Mouse (Mus musculus): ENCODE measurements at regions not wholly inside any gene's neighbourhood (a gene's known extent, or its start where the extent isn't known, plus 50 kb on each side); places are given as distances from the start of the nearest gene placed in this dataset.

DNA sequence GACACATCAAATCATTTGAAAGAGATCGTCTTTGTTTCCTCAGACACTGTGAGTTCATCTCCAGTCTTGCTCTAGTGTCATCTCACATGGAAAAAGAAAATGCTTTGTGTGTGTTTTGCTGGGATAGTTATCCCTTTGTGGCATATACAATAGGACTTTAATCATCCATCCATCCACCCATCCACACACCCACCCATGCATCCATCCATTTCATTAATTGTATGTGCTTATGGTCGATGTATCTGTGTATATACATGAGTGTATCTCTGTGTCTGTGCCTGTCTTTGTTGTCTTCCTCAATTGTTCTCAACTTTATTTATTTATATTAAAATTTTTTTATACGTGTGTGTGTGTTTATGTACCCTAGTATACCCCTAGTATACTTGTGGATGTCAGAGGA, 355.3 kb upstream of the Fam98a start:
- H3K4me3 ChIP-seq (ENCODE audit: insufficient read depth, low read length): no peak overlapping the region
- TF ChIP-seq CTCF (IDR thresholded peaks at IDR 0.05; ENCODE audit: borderline replicate concordance, insufficient read depth, low read length) (no peak), POLR2A (IDR thresholded peaks at IDR 0.05; ENCODE audit: low read depth, low read length) (no peak)
- H3K4me1 ChIP-seq (ENCODE audit: control insufficient read depth, insufficient read depth, low read length): no peaks in the 10 kb centered on the region
- H3K27ac ChIP-seq (ENCODE audit: insufficient read depth, low read length): no peak overlapping the region

GRCm38 (mm10) chr17:75906643-75907042, 354.9 kb upstream of the Fam98a start:
- Histone ChIP-seq H3K4me1 (ENCODE audit: control insufficient read depth, insufficient read depth, low read length) (no peaks in the 10 kb centered on the region), H3K4me3 (ENCODE audit: insufficient read depth, low read length) (no peak overlapping the region), H3K27ac (ENCODE audit: insufficient read depth, low read length) (no peak overlapping the region)
- TF ChIP-seq POLR2A (IDR thresholded peaks at IDR 0.05; ENCODE audit: low read depth, low read length) (no peak), CTCF (IDR thresholded peaks at IDR 0.05; ENCODE audit: borderline replicate concordance, insufficient read depth, low read length) (no peak)

GRCm38 (mm10) chr17:75895436-75895835, 343.7 kb upstream of the Fam98a start:
- Histone ChIP-seq H3K4me1 (ENCODE audit: control insufficient read depth, insufficient read depth, low read length) (peaks cover 4% of the 10 kb centered on the region; the same call in 1 of the 2 replicates), H3K27ac (ENCODE audit: insufficient read depth, low read length) (no peak overlapping the region), H3K4me3 (ENCODE audit: insufficient read depth, low read length) (no peak overlapping the region)
- no peak for TF ChIP-seq POLR2A (IDR thresholded peaks at IDR 0.05; ENCODE audit: low read depth, low read length)
- TF ChIP-seq CTCF (IDR thresholded peaks at IDR 0.05; ENCODE audit: borderline replicate concordance, insufficient read depth, low read length): no peak

DNA sequence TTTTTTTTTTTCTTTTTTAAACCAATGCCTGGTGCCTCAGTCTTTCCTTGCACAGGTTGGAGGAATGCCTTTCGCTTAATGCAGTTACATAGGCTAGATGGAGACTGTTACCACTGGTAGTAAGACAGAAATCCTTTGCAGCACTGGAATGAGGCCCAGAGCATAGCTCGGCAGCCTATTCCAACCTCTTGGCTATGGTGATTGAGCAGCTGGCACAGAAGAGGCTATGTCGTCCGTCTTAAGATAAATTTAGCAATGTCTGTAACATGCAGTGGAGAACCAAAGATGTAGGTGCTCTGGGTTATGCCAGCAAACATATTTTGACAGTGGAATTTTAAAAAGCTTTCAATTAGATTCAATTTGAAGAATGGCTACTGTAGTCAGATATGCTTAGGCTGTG, 343.2 kb upstream of the Fam98a start:
- Histone ChIP-seq H3K4me1 (ENCODE audit: control insufficient read depth, insufficient read depth, low read length) (peaks cover 4% of the 10 kb centered on the region; the same call in 1 of the 2 replicates), H3K4me3 (ENCODE audit: insufficient read depth, low read length) (no peak overlapping the region), H3K27ac (ENCODE audit: insufficient read depth, low read length) (no peak overlapping the region)
- TF ChIP-seq POLR2A (IDR thresholded peaks at IDR 0.05; ENCODE audit: low read depth, low read length) (no peak), CTCF (IDR thresholded peaks at IDR 0.05; ENCODE audit: borderline replicate concordance, insufficient read depth, low read length) (no peak)

DNA sequence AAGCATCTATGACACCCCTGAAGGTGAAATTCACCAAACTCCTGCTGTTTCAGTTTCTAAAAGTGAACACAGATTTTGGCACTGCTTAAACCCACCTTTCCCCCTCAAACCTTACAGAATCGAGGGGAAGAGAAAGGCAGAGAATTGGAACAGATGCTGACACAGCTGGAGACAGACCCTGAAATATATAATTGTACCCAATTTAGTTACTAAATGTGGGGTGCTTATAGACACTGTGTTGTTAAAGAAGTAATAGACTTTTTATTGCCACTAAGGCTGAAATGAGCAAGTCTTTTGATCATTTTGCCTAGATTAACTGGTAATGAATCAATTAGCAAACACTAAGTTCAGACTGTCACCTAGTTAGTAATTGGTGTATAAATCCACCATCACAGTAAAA, 341.8 kb upstream of the Fam98a start:
- no peak overlapping the region for H3K27ac ChIP-seq (ENCODE audit: insufficient read depth, low read length)
- TF ChIP-seq POLR2A (IDR thresholded peaks at IDR 0.05; ENCODE audit: low read depth, low read length): no peak
- TF ChIP-seq CTCF (IDR thresholded peaks at IDR 0.05; ENCODE audit: borderline replicate concordance, insufficient read depth, low read length): no peak
- no peak overlapping the region for H3K4me3 ChIP-seq (ENCODE audit: insufficient read depth, low read length)
- peaks cover 4% of the 10 kb centered on the region; the same call in 1 of the 2 replicates for H3K4me1 ChIP-seq (ENCODE audit: control insufficient read depth, insufficient read depth, low read length)

GRCm38 (mm10) chr17:75892156-75892555, 340.4 kb upstream of the Fam98a start:
- H3K27ac ChIP-seq (ENCODE audit: insufficient read depth, low read length): no peak overlapping the region
- H3K4me3 ChIP-seq (ENCODE audit: insufficient read depth, low read length): no peak overlapping the region
- no peak for TF ChIP-seq CTCF (IDR thresholded peaks at IDR 0.05; ENCODE audit: borderline replicate concordance, insufficient read depth, low read length)
- no peak for TF ChIP-seq POLR2A (IDR thresholded peaks at IDR 0.05; ENCODE audit: low read depth, low read length)
- peaks cover 4% of the 10 kb centered on the region; the same call in 1 of the 2 replicates for H3K4me1 ChIP-seq (ENCODE audit: control insufficient read depth, insufficient read depth, low read length)

DNA sequence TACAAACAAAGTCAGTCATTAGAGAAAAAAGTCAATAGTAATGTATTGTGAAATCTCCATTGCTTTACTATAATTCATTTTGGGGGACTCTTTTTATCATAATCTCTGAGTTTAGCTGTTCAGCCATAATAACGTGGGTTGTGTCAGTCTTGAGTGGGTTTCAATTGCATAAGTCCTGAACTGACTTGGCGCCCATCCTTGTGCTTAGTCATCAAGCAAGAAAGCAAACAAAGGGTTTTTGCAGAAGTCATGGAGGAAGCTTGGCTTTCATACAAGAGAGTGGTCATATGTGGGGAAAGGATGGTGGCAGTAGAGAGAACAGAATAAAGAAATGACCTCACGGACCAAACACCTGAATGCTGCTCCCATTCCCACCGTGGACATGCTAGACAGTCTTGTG, 339.8 kb upstream of the Fam98a start:
- peaks cover 4% of the 10 kb centered on the region; the same call in 1 of the 2 replicates for H3K4me1 ChIP-seq (ENCODE audit: control insufficient read depth, insufficient read depth, low read length)
- no peak overlapping the region for H3K27ac ChIP-seq (ENCODE audit: insufficient read depth, low read length)
- no peak overlapping the region for H3K4me3 ChIP-seq (ENCODE audit: insufficient read depth, low read length)
- TF ChIP-seq POLR2A (IDR thresholded peaks at IDR 0.05; ENCODE audit: low read depth, low read length): no peak
- no peak for TF ChIP-seq CTCF (IDR thresholded peaks at IDR 0.05; ENCODE audit: borderline replicate concordance, insufficient read depth, low read length)

DNA sequence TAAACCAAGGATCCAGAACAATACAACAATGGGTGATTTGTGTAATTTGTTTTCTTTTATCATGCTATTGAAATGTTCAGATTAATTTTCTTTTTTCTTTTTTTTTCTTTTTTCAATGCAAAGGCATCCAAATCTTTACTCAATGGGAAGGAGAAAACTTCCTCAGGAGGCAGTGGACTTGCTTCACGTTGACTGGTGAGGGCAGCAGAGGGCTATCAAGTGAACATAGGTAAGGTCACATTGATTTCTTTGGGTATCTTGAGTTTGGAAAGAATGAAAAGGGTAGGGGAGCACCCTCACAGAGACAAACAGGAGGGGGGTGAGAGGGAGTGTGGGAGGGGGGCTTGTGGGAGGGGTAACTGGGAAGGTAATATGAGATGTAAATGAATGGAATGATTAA, 326.1 kb upstream of the Fam98a start:
- TF ChIP-seq POLR2A (IDR thresholded peaks at IDR 0.05; ENCODE audit: low read depth, low read length) (no peak), CTCF (IDR thresholded peaks at IDR 0.05; ENCODE audit: borderline replicate concordance, insufficient read depth, low read length) (peak; percentile 53; the same call in 1 of the 2 replicates)
- H3K4me1 ChIP-seq (ENCODE audit: control insufficient read depth, insufficient read depth, low read length): no peaks in the 10 kb centered on the region
- no peak overlapping the region for H3K4me3 ChIP-seq (ENCODE audit: insufficient read depth, low read length)
- no peak overlapping the region for H3K27ac ChIP-seq (ENCODE audit: insufficient read depth, low read length)

GRCm38 (mm10) chr17:75876895-75877294, 325.1 kb upstream of the Fam98a start:
- Histone ChIP-seq H3K27ac (ENCODE audit: insufficient read depth, low read length) (no peak overlapping the region), H3K4me1 (ENCODE audit: control insufficient read depth, insufficient read depth, low read length) (no peaks in the 10 kb centered on the region), H3K4me3 (ENCODE audit: insufficient read depth, low read length) (no peak overlapping the region)
- TF ChIP-seq POLR2A (IDR thresholded peaks at IDR 0.05; ENCODE audit: low read depth, low read length) (no peak), CTCF (IDR thresholded peaks at IDR 0.05; ENCODE audit: borderline replicate concordance, insufficient read depth, low read length) (no peak)

- H3K4me3 ChIP-seq (ENCODE audit: insufficient read depth, low read length): no peak overlapping the region
- TF ChIP-seq CTCF (IDR thresholded peaks at IDR 0.05; ENCODE audit: borderline replicate concordance, insufficient read depth, low read length) (no peak), POLR2A (IDR thresholded peaks at IDR 0.05; ENCODE audit: low read depth, low read length) (no peak)
- no peaks in the 10 kb centered on the region for H3K4me1 ChIP-seq (ENCODE audit: control insufficient read depth, insufficient read depth, low read length)
- H3K27ac ChIP-seq (ENCODE audit: insufficient read depth, low read length): no peak overlapping the region
Measured at GRCm38 (mm10) chr17:75874535-75874934, 322.8 kb upstream of the Fam98a start.

- Histone ChIP-seq H3K4me1 (ENCODE audit: control insufficient read depth, insufficient read depth, low read length) (no peaks in the 10 kb centered on the region), H3K27ac (ENCODE audit: insufficient read depth, low read length) (no peak overlapping the region), H3K4me3 (ENCODE audit: insufficient read depth, low read length) (no peak overlapping the region)
- no peak for TF ChIP-seq CTCF (IDR thresholded peaks at IDR 0.05; ENCODE audit: borderline replicate concordance, insufficient read depth, low read length)
- no peak for TF ChIP-seq POLR2A (IDR thresholded peaks at IDR 0.05; ENCODE audit: low read depth, low read length)
Measured at GRCm38 (mm10) chr17:75870492-75870891, 318.7 kb upstream of the Fam98a start.
